Mouse (Mus musculus) embryonic facial prominence, embryonic 10.5 days (tissue): ENCODE data around the gene Clpp. TPM values are rescaled to one million over a fixed set of nuclear protein-coding genes. Genes with fewer than 3 reads are reported as not detected.

Experiments
- polyA plus RNA-seq: library from polyadenylated mRNA; unstranded; fragments of >200 nt; fragmentation: Nextera tagmentation; extraction: Ambion mirVana; gene quantifications from 2 replicates; pipeline ENCODE4 v1.2.1, GENCODE M21; 2016

Clpp gene
- polyA plus RNA-seq, 1 experiment from 2014 or later: 192 TPM

Other genes with a start within 250 kb of the Clpp start
- gene Nrtn, start 232.8 kb upstream of the Clpp start, polyA plus RNA-seq: 4.5 and 4.7 TPM in 2 replicates
- 45.0 and 45.6 TPM in 2 replicates for gene Dus3l, start 225.5 kb upstream of the Clpp start, polyA plus RNA-seq
- 1.7 and 1.8 TPM in 2 replicates for gene Prr22, start 220.1 kb upstream of the Clpp start, polyA plus RNA-seq
- 4.0 and 5.3 TPM in 2 replicates for gene Rfx2, start 159.3 kb upstream of the Clpp start, polyA plus RNA-seq
- gene Acsbg2, start 115.9 kb upstream of the Clpp start, polyA plus RNA-seq: not detected in 2 replicates
- gene 1700061G19Rik, start 114.8 kb upstream of the Clpp start, polyA plus RNA-seq: 0.44 and 0.52 TPM in 2 replicates
- 70.9 and 73.1 TPM in 2 replicates for gene Mllt1, start 54.9 kb upstream of the Clpp start, polyA plus RNA-seq
- not detected in 2 replicates for gene Acer1, start 8.2 kb upstream of the Clpp start, polyA plus RNA-seq
- gene Alkbh7, start 7.0 kb downstream of the Clpp start, polyA plus RNA-seq: 42.5 and 45.1 TPM in 2 replicates
- gene Pspn, start 9.7 kb downstream of the Clpp start, polyA plus RNA-seq: 0.60 and 1.1 TPM in 2 replicates
- gene Gtf2f1, start 21.0 kb downstream of the Clpp start, polyA plus RNA-seq: 78.7 and 80.7 TPM in 2 replicates
- 0.25 and 0.54 TPM in 2 replicates for gene Gm17949, start 21.2 kb downstream of the Clpp start, polyA plus RNA-seq
- gene Khsrp, start 41.2 kb downstream of the Clpp start, polyA plus RNA-seq: 53.9 and 55.1 TPM in 2 replicates
- gene Slc25a41, start 51.3 kb downstream of the Clpp start, polyA plus RNA-seq: 0.12 TPM in 1 of 2 replicates, not detected in the other
- gene Crb3, start 68.8 kb downstream of the Clpp start, polyA plus RNA-seq: 7.2 and 8.0 TPM in 2 replicates
- gene Slc25a23, start 69.6 kb downstream of the Clpp start, polyA plus RNA-seq: 7.0 and 8.2 TPM in 2 replicates
- gene Dennd1c, start 88.2 kb downstream of the Clpp start, polyA plus RNA-seq: 2.0 and 2.8 TPM in 2 replicates
- 34.4 and 35.5 TPM in 2 replicates for gene Tubb4a, start 97.5 kb downstream of the Clpp start, polyA plus RNA-seq
- 8.0 and 8.8 TPM in 2 replicates for gene Tnfsf9, start 115.0 kb downstream of the Clpp start, polyA plus RNA-seq
- gene Cd70, start 159.5 kb downstream of the Clpp start, polyA plus RNA-seq: not detected in 2 replicates
- 0.08 TPM in 1 of 2 replicates, not detected in the other for gene Tnfsf14, start 203.9 kb downstream of the Clpp start, polyA plus RNA-seq
- gene C3, start 237.8 kb downstream of the Clpp start, polyA plus RNA-seq: 0.30 and 0.32 TPM in 2 replicates